Mouse (Mus musculus): ENCODE measurements around the gene Mllt3. TPM values are rescaled to one million over a fixed set of nuclear protein-coding genes. Genes with fewer than 3 reads are reported as not detected.

Mllt3 gene
- total RNA-seq, 2 experiments from 2014 or later = 27.7 to 37.0 TPM

DNA sequence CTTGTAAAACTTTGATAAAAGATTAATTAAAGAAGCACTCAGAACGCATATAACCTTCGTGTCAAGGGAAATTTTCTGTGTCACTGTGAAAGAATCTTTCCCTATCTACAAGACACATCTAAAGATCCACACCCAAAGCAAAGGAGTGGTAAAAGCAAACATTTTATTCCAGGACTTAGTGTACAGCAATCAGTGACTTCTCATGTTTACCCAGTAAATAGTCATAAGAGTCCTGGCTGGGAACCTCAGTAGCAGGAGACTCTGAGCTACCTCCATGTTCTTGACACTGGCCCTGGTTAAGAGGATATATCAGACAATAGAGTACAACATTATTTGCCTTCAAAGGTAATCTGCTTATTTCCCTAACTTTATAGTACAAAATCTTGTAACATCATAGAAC, 233.7 kb downstream of the Mllt3 start:
- ATAC-seq (replicated peaks; ENCODE audit: low FRiP score, poor library complexity, severe bottlenecking) = 0 out of 2 replicates have a peak, but pooled peaks have one; percentile 22

DNA sequence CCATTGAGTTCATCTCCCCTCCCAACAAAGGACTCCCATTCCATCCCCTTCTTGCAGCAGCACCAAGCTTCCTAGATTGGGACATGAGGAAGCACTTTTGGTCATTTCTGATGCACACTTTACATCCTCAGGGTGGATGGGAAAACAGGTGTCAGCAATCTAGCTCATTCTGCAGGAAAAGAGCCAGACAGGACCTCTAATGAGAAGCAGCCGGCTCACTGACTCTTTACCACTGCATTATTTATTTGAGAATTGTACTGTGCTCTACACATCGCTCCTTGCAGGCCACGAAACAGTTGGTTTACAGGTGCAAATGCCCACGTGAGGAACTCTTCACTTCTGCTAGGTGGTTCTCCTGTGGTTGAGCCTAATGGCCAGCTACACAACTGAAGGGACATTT, 237.9 kb downstream of the Mllt3 start:
- ATAC-seq (replicated peaks; ENCODE audit: low FRiP score, poor library complexity, severe bottlenecking) = no peak

DNA sequence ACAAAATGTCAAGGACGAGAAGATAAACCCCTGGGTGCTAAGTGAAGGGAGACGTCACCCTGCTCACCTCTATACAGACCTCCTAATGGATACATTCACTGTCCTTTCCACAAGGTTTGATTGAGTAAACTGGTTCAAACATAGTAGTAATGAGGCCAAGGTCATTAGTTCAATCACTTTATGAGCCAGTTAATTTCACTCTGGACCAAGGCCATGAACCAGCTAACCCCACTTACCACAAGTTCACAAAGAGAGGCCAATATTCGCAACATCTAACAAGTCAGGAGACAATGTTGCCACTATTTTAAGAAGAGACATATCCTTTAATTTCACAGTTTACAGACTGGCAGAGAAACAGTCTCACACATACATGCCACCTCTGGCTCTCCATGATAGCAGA, 238.9 kb downstream of the Mllt3 start:
- ATAC-seq (replicated peaks; ENCODE audit: low FRiP score, poor library complexity, severe bottlenecking) = no peak

- no peak for ATAC-seq (replicated peaks; ENCODE audit: low FRiP score, poor library complexity, severe bottlenecking)
Measured at GRCm38 (mm10) chr4:87792511-87792910, 240.7 kb downstream of the Mllt3 start.

DNA sequence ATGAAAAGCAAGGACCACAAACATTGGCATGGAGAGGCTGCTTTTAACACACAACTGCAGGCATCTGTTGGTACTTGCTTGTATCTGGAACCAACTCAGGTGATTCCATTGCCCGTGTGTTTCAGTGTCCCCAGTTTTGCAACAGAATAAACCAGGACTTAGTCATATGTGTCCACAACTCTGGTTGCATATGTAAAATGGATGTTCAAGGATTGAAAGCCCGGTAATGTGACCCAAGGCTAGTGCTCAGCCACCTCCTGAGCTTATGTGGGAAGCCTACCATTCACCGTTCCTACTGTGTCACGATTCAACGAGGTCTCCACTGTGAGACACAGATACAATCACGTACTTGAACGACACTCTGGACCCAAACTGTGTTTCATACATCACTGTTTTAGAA, 243.7 kb downstream of the Mllt3 start:
- ATAC-seq (replicated peaks; ENCODE audit: low FRiP score, poor library complexity, severe bottlenecking) = no peak

DNA sequence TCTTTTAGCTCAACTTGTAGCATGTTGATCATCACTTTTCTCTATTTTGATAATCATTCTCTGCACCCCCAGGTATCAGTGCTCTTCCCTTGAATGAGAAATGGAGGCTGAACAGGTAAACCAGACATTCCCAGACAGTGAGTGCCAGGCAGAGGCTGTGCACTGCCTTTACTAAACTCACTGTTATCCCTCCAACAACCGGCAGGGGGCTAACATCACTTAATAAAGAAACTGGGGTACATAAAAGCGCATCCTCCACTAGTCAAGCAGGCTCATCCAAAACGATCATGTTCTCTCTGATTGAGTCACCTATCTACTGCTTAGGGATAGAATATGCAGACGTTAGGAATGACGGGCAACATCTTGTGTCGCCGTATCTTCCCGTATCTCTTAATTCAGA, 244.5 kb downstream of the Mllt3 start:
- ATAC-seq (replicated peaks; ENCODE audit: low FRiP score, poor library complexity, severe bottlenecking) = peak; percentile 79

DNA sequence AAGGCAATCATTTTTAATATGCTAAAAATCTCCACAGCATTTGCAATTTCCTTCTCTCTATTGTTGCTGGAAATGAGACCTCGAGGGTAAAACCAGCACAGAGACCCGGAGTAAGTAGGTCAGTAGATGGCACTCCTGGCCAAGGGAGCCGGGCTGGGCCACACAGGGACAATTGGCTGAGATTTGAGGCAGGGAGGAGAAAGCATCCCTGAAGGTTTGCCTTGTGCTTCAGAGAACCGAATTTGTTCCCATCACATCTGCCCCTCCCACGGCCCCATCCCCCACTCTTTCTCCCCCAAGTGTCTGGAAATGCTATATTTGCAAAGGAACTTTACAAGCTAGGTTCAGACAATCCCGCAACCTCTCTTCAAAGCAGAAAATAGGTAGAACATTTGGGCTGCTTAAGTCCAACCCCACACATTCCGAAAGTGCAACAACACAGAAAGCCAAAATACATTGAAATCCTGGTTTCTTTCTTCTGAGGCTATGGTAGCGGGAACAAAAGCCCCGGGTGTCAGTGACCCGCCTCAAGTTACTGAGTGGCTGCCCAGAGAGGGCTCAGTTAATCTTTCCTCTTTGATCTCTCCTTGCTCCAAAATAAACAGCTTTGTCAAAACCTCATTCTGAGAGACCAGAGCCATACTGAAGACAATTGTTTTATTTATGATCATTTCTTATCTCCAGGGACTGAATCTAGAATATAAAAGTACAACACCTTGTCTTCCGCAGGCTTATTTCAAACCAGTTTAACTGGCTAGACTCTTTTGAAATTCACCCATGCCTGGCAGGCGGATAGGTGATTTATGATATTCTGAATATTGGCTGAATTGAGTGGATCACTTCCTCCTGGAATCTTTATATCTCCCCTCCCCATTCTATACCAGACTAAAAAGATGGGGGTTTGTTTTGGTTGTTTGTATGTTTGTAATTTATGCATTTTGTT, 247.8 kb downstream of the Mllt3 start:
- ATAC-seq (replicated peaks; ENCODE audit: low FRiP score, poor library complexity, severe bottlenecking) = no peak

GRCm38 (mm10) chr4:87783809-87784208, 249.4 kb downstream of the Mllt3 start:
- no peak for ATAC-seq (replicated peaks; ENCODE audit: low FRiP score, poor library complexity, severe bottlenecking)

GRCm38 (mm10) chr4:87781971-87782370, 251.2 kb downstream of the Mllt3 start:
- ATAC-seq (replicated peaks; ENCODE audit: low FRiP score, poor library complexity, severe bottlenecking) = no peak

GRCm38 (mm10) chr4:87775721-87776120, 257.4 kb downstream of the Mllt3 start:
- no peak for ATAC-seq (replicated peaks; ENCODE audit: low FRiP score, poor library complexity, severe bottlenecking)

DNA sequence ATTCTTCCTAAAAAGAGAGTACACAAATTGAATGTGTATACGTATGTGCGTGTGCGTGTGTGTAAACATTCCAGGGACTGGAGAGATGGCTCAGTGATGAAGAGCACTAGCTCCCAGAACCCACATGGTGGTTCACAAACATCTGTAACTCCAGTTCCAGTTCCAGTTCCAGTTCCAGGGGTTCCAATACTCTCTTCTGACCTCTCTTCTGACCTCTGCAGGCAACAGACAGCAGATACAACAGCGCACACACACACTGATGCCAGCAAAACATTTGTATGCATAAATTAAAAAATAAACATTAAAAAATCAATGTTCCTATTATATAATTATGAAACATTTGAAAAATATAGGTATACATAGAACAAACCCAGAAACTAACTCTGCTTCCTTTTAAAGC, 258.6 kb downstream of the Mllt3 start:
- ATAC-seq (replicated peaks; ENCODE audit: low FRiP score, poor library complexity, severe bottlenecking) = no peak

DNA sequence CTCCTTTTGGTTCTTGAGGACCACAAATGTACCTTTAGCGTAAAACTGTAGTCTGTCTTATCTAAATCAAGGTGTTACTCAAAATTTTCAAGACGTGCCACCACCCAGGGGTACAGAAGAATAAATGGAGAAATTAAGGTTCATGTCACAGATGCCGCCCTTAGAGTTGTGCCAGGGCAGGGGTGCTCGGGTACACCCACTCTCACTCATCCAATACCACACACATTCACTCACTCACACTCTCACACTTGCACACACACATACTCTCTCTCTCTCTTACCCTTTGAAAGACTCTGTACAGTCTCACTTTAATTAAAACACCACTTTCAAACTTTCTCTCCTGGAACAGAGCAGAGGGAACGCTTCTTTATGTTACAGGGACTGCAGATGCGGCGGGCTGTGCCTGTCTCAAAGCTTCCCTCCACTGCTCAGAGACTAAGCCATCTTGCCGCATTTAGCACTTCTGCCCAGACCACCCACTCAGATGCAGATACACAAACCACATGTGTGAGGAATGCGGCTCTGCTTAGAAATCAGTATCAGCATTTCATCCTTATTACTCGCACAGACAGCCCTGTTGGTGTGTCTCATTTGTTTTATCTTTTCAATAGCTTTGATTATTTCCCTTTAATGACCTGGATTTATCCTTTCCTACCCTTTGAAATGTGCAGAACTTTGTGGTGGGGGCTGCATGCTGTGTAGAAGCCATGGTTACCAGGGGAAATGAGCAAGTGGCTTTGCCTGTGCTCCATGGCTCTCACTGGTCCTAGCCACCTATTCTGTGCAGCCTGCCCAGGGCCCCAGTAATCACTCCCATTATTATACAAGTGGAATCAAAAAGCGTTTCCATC, 265.2 kb downstream of the Mllt3 start:
- ATAC-seq (replicated peaks; ENCODE audit: low FRiP score, poor library complexity, severe bottlenecking) = no peak

DNA sequence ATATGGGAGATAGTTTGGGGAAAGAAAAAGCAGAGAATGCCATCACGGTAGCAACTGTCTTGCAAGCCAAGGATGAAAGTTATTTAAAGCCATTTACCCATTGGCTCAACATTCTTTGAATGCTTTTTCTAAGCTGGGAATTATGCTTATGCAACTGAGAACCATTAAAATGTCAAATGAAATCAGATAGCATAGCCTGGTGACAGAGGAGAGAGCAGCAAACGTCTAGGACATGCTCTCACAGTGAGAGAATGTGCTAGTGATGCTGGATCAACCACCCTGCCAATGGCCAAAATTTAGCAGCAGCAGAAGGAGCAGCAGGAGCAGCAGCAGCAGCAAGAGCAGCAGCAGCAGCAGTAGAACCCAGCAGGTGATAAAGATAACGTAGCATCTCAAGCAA, 267.4 kb downstream of the Mllt3 start:
- ATAC-seq (replicated peaks; ENCODE audit: low FRiP score, poor library complexity, severe bottlenecking) = no peak

GRCm38 (mm10) chr4:87761075-87761474, 272.1 kb downstream of the Mllt3 start:
- ATAC-seq (replicated peaks; ENCODE audit: low FRiP score, poor library complexity, severe bottlenecking) = no peak

- no peak for ATAC-seq (replicated peaks; ENCODE audit: low FRiP score, poor library complexity, severe bottlenecking)
Measured at GRCm38 (mm10) chr4:87760297-87760696, 272.9 kb downstream of the Mllt3 start.

- ATAC-seq (replicated peaks; ENCODE audit: low FRiP score, poor library complexity, severe bottlenecking) = no peak
Measured at GRCm38 (mm10) chr4:87759625-87760024, 273.5 kb downstream of the Mllt3 start.

DNA sequence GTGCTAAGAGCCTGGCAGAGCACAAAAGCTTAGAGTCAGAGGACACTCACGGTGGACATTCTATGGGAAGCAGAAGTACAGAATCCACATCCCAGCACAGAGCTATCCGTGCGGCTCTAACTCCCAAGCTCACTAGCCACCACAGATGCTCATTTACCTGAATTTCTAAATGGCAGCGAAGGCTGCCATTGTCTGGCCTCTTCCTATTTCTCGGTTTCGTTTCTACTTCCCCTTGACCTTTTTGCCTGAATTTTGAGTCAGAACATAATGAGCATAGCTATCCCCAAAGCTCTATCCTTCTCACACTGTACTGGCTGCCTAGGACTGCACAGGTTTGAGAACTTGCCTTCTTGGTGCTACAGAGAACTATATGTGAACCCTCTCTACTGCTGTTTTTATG, 274.1 kb downstream of the Mllt3 start:
- ATAC-seq (replicated peaks; ENCODE audit: low FRiP score, poor library complexity, severe bottlenecking) = no peak

GRCm38 (mm10) chr4:87751515-87751864, 281.7 kb downstream of the Mllt3 start:
- ATAC-seq (replicated peaks; ENCODE audit: low FRiP score, poor library complexity, severe bottlenecking) = peak; percentile 72

GRCm38 (mm10) chr4:87750856-87751514, 282.2 kb downstream of the Mllt3 start:
- ATAC-seq (replicated peaks; ENCODE audit: low FRiP score, poor library complexity, severe bottlenecking) = peak; percentile 83

DNA sequence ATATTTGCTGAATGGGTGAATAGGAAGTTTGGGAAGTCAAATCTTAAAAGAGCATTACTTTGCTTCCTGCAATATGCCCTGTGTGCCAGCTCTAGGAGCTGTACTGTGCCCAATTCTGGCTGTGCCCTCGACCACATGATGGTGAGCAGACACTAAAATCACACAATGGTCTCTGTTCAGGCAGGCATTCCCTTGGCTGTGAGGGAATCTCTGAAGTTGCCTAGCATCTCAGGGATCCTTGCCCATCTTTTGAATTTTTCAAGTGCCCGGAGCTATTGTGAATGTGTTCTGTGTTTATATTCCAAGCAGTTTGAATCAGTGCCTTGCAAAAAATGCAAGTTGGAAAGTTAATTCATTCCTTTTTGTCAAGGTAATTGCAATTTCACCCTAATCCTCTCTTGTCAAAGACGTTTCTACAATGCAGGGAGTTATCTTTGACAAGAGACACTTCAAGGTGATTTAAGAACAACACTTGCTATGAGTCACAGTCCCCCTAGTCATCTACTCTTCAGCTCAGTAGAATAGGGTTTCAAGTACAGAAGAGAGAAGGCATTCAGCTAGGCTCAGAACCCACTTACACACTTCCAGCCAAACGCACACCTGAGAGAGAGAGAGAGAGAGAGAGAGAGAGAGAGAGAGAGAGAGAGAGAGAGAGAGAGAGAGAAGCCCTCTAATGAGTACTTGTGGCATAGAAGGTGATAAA, 283.5 kb downstream of the Mllt3 start:
- ATAC-seq (replicated peaks; ENCODE audit: low FRiP score, poor library complexity, severe bottlenecking) = no peak

Data from erythroid progenitor cell, adult 5-6 weeks (primary cell).